Mouse (Mus musculus): ENCODE data around the gene Mpo. TPM values are rescaled to one million over a fixed set of nuclear protein-coding genes. Genes with fewer than 3 reads are reported as not detected.

Mpo gene
- polyA plus RNA-seq, 1 experiment, result 5.5 TPM

DNA sequence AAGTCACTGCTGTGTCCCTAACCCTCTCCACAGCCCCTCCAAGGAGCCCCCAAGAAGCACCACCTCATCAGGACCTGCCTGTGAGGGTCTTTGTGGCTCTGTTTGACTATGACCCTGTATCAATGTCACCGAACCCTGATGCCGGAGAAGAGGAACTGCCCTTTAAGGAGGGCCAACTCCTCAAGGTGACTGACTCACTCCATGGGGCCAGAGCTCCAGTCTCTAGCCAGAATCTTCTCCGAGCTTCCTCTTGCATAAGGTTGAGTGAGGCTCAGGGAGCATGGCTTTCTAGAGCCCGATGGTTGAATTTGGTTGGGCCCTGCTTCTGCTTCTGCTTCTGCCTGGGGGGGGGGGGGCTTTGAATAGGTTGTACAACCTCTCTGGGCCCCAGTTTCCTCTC lies 14.0 kb upstream of the Mpo start:
- Histone ChIP-seq H3K27me3 (ENCODE audit: control insufficient read depth, insufficient read depth, low read length) (peaks cover 4% of the 10 kb centered on the region; the same call in 1 of the 2 replicates), H3K27ac (ENCODE audit: control insufficient read depth, insufficient read depth, low read depth, low read length) (no peak overlapping the region), H3K4me3 (ENCODE audit: control insufficient read depth, low read depth, low read length) (no peak overlapping the region), H3K36me3 (ENCODE audit: control insufficient read depth, insufficient read depth, low read length) (no peaks in the 10 kb centered on the region), H3K4me1 (ENCODE audit: control insufficient read depth, insufficient read depth, low read length) (peaks cover 14% of the 10 kb centered on the region)
- TF ChIP-seq POLR2A (IDR thresholded peaks at IDR 0.05; ENCODE audit: control insufficient read depth, low read depth, low read length), result no peak

DNA sequence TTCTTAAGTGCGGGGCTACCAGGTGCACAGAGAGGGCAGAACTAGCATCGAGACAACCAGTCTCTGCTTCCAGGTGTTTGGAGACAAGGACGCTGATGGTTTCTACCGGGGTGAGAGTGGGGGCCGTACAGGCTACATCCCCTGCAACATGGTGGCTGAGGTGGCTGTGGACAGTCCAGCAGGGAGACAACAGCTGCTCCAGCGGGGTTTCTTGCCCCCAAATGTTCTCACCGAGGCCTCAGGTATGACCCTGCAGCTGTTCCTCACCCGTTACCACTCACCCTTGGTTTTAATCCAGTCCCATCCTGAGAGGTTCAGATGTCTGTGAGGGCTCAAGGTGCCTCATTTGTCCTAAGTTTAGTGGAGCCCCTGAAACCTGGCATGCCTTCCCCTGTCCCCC lies 13.3 kb upstream of the Mpo start:
- no peak for TF ChIP-seq CTCF (IDR thresholded peaks at IDR 0.05; ENCODE audit: control insufficient read depth, insufficient read depth, insufficient replicate concordance, low read depth, low read length)
- no peak for TF ChIP-seq POLR2A (IDR thresholded peaks at IDR 0.05; ENCODE audit: control insufficient read depth, low read depth, low read length)
- Histone ChIP-seq H3K27me3 (ENCODE audit: control insufficient read depth, insufficient read depth, low read length) (peaks cover 4% of the 10 kb centered on the region; the same call in 1 of the 2 replicates), H3K4me3 (ENCODE audit: control insufficient read depth, low read depth, low read length) (no peak overlapping the region), H3K27ac (ENCODE audit: control insufficient read depth, insufficient read depth, low read depth, low read length) (no peak overlapping the region), H3K4me1 (ENCODE audit: control insufficient read depth, insufficient read depth, low read length) (peaks cover 14% of the 10 kb centered on the region), H3K36me3 (ENCODE audit: control insufficient read depth, insufficient read depth, low read length) (no peaks in the 10 kb centered on the region)

DNA sequence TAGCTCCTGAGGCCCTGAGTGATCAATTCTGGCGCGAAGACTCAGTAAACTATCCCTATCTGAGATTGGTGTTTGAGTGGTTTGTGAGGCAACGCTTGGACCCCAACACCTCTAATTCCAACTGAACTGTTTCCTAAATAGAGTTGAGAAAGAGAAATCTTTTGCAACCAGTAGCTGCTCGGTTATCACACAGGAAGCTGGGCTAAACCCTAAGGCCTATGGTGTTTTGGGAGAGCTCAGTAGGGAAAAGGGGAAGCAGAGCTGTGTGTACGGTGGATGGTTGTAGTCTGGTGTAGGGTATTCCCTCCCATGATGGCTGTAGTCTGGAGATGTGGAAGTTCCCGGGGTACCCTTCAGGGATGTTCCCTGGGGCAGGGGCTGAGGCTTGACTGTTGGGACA lies 3.3 kb upstream of the Mpo start:
- Histone ChIP-seq H3K36me3 (ENCODE audit: control insufficient read depth, insufficient read depth, low read length) (no peaks in the 10 kb centered on the region), H3K4me3 (ENCODE audit: control insufficient read depth, low read depth, low read length) (no peak overlapping the region), H3K27me3 (ENCODE audit: control insufficient read depth, insufficient read depth, low read length) (no peaks in the 10 kb centered on the region), H3K27ac (ENCODE audit: control insufficient read depth, insufficient read depth, low read depth, low read length) (no peak overlapping the region), H3K4me1 (ENCODE audit: control insufficient read depth, insufficient read depth, low read length) (no peaks in the 10 kb centered on the region)
- TF ChIP-seq POLR2A (IDR thresholded peaks at IDR 0.05; ENCODE audit: control insufficient read depth, low read depth, low read length) (no peak), CTCF (IDR thresholded peaks at IDR 0.05; ENCODE audit: control insufficient read depth, insufficient read depth, insufficient replicate concordance, low read depth, low read length) (no peak)

DNA sequence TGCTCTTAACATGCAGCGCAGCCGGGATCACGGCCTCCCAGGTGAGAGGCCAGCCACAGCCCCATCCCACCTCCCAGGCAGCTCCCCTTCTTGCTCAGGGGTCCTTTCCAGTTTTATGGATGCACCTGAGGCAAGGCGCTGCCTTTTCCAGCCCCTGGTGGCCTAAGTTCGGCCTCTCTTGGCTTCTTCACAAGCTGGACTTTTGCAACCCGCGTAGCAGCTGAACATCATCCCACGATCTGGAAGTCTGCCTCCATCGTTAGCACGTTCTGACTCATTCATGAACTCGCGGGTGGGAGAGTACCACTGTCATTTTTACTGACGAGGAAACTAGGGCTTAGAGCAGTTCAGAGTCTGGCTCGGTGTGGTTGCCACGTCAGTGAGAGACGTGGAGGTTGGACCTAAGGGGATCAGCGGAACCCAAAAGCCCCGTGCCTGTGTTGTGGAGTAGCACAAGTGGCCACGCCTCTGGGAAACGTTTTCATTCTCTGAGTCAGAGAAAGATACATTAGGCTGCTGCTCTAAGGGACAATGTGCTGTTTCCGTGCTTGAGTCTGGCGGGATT lies 8.4 kb downstream of the Mpo start:
- Histone ChIP-seq H3K27ac (ENCODE audit: control insufficient read depth, insufficient read depth, low read depth, low read length) (no peak overlapping the region), H3K36me3 (ENCODE audit: control insufficient read depth, insufficient read depth, low read length) (no peaks in the 10 kb centered on the region), H3K27me3 (ENCODE audit: control insufficient read depth, insufficient read depth, low read length) (no peaks in the 10 kb centered on the region), H3K4me1 (ENCODE audit: control insufficient read depth, insufficient read depth, low read length) (peaks cover 7% of the 10 kb centered on the region), H3K4me3 (ENCODE audit: control insufficient read depth, low read depth, low read length) (no peak overlapping the region)
- TF ChIP-seq POLR2A (IDR thresholded peaks at IDR 0.05; ENCODE audit: control insufficient read depth, low read depth, low read length) (no peak), CTCF (IDR thresholded peaks at IDR 0.05; ENCODE audit: control insufficient read depth, insufficient read depth, insufficient replicate concordance, low read depth, low read length) (no peak)

DNA sequence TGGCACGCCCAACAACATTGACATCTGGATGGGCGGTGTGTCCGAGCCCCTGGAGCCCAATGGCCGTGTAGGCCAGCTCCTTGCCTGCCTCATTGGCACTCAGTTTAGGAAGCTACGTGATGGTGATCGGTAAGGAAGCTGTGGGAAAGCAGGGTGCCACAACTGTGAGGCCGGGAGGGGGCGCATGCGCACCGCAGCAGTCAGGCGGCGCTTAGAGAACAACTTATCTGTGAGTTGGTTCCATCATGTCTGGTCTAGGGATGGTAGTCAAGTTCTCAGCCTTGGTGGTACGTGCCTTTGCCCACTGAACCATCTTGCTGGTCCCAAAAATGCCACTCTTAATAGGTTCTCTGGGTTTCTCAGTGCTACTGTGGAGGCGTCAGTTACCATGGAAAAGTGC lies 9.2 kb downstream of the Mpo start:
- Histone ChIP-seq H3K36me3 (ENCODE audit: control insufficient read depth, insufficient read depth, low read length) (no peaks in the 10 kb centered on the region), H3K4me1 (ENCODE audit: control insufficient read depth, insufficient read depth, low read length) (peaks cover 4% of the 10 kb centered on the region), H3K27me3 (ENCODE audit: control insufficient read depth, insufficient read depth, low read length) (no peaks in the 10 kb centered on the region), H3K4me3 (ENCODE audit: control insufficient read depth, low read depth, low read length) (peak overlapping the region; percentile 32), H3K27ac (ENCODE audit: control insufficient read depth, insufficient read depth, low read depth, low read length) (no peak overlapping the region)
- TF ChIP-seq POLR2A (IDR thresholded peaks at IDR 0.05; ENCODE audit: control insufficient read depth, low read depth, low read length), result no peak
- TF ChIP-seq CTCF (IDR thresholded peaks at IDR 0.05; ENCODE audit: control insufficient read depth, insufficient read depth, insufficient replicate concordance, low read depth, low read length), result peak; percentile 44; the same call in 1 of the 2 replicates

DNA sequence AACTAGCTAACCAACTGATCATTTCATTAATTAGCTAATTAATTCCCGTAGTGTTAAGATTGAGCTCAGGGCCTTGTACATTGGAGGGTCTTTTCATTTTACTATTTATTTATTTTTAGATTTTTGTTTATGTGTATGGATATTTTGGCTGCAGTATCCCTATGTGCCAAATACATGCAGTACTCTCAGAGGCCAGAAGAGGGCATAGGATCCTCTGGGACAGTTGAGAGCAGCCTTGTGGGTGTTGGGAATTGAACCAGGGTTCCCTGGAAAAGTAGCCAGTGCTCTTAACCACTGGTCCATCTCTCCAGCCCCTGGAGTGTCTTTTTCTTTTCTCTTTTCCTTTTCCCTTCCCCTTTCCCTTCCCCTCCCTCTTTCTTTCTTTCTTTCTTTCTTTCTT lies 12.1 kb downstream of the Mpo start:
- Histone ChIP-seq H3K4me3 (ENCODE audit: control insufficient read depth, low read depth, low read length) (no peak overlapping the region), H3K36me3 (ENCODE audit: control insufficient read depth, insufficient read depth, low read length) (no peaks in the 10 kb centered on the region), H3K4me1 (ENCODE audit: control insufficient read depth, insufficient read depth, low read length) (peaks cover 4% of the 10 kb centered on the region), H3K27me3 (ENCODE audit: control insufficient read depth, insufficient read depth, low read length) (no peaks in the 10 kb centered on the region), H3K27ac (ENCODE audit: control insufficient read depth, insufficient read depth, low read depth, low read length) (no peak overlapping the region)
- TF ChIP-seq CTCF (IDR thresholded peaks at IDR 0.05; ENCODE audit: control insufficient read depth, insufficient read depth, insufficient replicate concordance, low read depth, low read length), result no peak
- TF ChIP-seq POLR2A (IDR thresholded peaks at IDR 0.05; ENCODE audit: control insufficient read depth, low read depth, low read length), result no peak

DNA sequence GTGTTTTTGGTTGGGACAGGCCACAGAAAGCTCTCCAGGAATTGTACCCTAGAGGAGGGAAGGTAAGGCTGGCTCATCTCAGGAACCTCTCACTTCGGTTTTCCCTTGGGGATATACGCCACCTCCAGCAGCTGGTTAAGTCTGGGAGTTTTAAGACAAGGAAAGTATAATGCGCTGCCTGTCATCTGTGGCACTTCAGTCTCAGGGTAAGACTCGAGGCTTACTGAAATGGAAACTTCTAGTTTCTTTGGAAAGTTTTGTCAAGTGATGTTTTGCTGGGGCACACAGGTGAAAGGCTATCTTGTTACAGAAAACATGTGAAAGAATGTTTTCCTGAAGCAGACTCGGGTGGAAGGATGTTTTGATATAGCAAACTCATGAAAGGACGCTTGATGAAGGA lies 14.1 kb downstream of the Mpo start:
- H3K4me3 ChIP-seq (ENCODE audit: control insufficient read depth, low read depth, low read length), result no peak overlapping the region
- TF ChIP-seq POLR2A (IDR thresholded peaks at IDR 0.05; ENCODE audit: control insufficient read depth, low read depth, low read length), result no peak
- TF ChIP-seq CTCF (IDR thresholded peaks at IDR 0.05; ENCODE audit: control insufficient read depth, insufficient read depth, insufficient replicate concordance, low read depth, low read length), result no peak
- H3K4me1 ChIP-seq (ENCODE audit: control insufficient read depth, insufficient read depth, low read length), result peaks cover 2% of the 10 kb centered on the region
- H3K27me3 ChIP-seq (ENCODE audit: control insufficient read depth, insufficient read depth, low read length), result no peaks in the 10 kb centered on the region
- no peaks in the 10 kb centered on the region for H3K36me3 ChIP-seq (ENCODE audit: control insufficient read depth, insufficient read depth, low read length)
- no peak overlapping the region for H3K27ac ChIP-seq (ENCODE audit: control insufficient read depth, insufficient read depth, low read depth, low read length)

DNA sequence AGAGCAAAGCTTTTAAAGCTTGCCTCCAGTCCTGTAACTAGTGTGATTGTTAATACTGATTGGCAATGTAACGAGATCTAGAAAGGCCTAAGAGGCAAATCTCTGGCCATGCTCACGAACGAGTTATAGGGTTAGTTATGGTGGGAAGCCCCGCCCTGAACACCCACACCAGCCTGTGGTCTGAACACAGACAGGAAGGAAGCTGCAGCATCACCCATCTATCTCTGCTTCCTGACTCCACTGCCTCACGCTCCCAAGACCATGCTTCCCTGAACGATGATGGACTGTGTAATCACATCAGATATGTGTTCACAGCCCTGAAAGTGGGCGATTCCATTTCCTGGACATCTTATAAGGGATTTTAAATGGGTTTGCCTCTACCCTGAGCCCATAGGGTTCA lies 14.9 kb downstream of the Mpo start:
- H3K36me3 ChIP-seq (ENCODE audit: control insufficient read depth, insufficient read depth, low read length), result no peaks in the 10 kb centered on the region
- TF ChIP-seq POLR2A (IDR thresholded peaks at IDR 0.05; ENCODE audit: control insufficient read depth, low read depth, low read length) (no peak), CTCF (IDR thresholded peaks at IDR 0.05; ENCODE audit: control insufficient read depth, insufficient read depth, insufficient replicate concordance, low read depth, low read length) (no peak)
- H3K27me3 ChIP-seq (ENCODE audit: control insufficient read depth, insufficient read depth, low read length), result no peaks in the 10 kb centered on the region
- no peaks in the 10 kb centered on the region for H3K4me1 ChIP-seq (ENCODE audit: control insufficient read depth, insufficient read depth, low read length)
- H3K27ac ChIP-seq (ENCODE audit: control insufficient read depth, insufficient read depth, low read depth, low read length), result no peak overlapping the region
- H3K4me3 ChIP-seq (ENCODE audit: control insufficient read depth, low read depth, low read length), result no peak overlapping the region

Measured in testis, adult 2 months (tissue).